Mouse (Mus musculus): Measurements from ENCODE around the gene Hist1h2ao. TPM values are rescaled to one million over a fixed set of nuclear protein-coding genes. Genes with fewer than 3 reads are reported as not detected.
A peak's percentile ranks its signal among the peaks of the same experiment; 100 is the strongest.
"Not testable (repeated sequence)": the region's sequence is repeated elsewhere in the genome, so short reads cannot be mapped to it uniquely, and the experiment has no call there.

Hist1h2ao gene
- total and polyA plus RNA-seq, 3 experiments: 1,152 TPM; not detected in 2

- H3K27me3 ChIP-seq (ENCODE audit: control insufficient read depth in 1 of 2, insufficient read depth in 2 of 2, low read length in 2 of 2); H3K79me2 ChIP-seq (ENCODE audit: control insufficient read depth, insufficient read depth, low read length, poor library complexity); H3K36me3 ChIP-seq (ENCODE audit: control insufficient read depth in 1 of 2, insufficient read depth in 2 of 2, low read length in 2 of 2); H3K4me1 ChIP-seq (ENCODE audit: control insufficient read depth in 1 of 2, insufficient read depth in 2 of 2, low read length in 2 of 2); DNase-seq (ENCODE audit: low read depth, low spot score); H3K9me3 ChIP-seq (replicated peaks; ENCODE audit: insufficient read depth, low read length); H3K4me3 ChIP-seq (ENCODE audit: control insufficient read depth in 1 of 2, insufficient read depth in 1 of 2, low read depth in 2 of 2, low read length in 2 of 2): not testable (repeated sequence)
- Histone ChIP-seq H3K9ac (ENCODE audit: control insufficient read depth, low read depth, low read length, poor library complexity, severe bottlenecking) (0 out of 2 replicates have a peak overlapping the region, but pooled peaks have one; percentile 29), H3K27ac (ENCODE audit: control insufficient read depth, low read depth, low read length) (peak overlapping the region; percentile 69)
- TF ChIP-seq ZMIZ1 (IDR thresholded peaks at IDR 0.05; ENCODE audit: low read depth, low read length): peak; percentile 69; the same call in 1 of the 2 replicates
- peak; percentile 39; the same call in 1 of the 2 replicates for TF ChIP-seq NELFE (IDR thresholded peaks at IDR 0.05; ENCODE audit: low read depth, low read length)
- peak; percentile 46 to 59; a peak in 2 of 4 replicates for TF ChIP-seq POLR2A (IDR thresholded peaks at IDR 0.05; ENCODE audit: control insufficient read depth in 1 of 2, insufficient read depth in 1 of 2, low read depth in 1 of 2, low read length in 2 of 2, poor library complexity in 1 of 2)
Measured at GRCm38 (mm10) chr13:21812092-21812491, 1.8 kb downstream of the Hist1h2ao start.

DNA sequence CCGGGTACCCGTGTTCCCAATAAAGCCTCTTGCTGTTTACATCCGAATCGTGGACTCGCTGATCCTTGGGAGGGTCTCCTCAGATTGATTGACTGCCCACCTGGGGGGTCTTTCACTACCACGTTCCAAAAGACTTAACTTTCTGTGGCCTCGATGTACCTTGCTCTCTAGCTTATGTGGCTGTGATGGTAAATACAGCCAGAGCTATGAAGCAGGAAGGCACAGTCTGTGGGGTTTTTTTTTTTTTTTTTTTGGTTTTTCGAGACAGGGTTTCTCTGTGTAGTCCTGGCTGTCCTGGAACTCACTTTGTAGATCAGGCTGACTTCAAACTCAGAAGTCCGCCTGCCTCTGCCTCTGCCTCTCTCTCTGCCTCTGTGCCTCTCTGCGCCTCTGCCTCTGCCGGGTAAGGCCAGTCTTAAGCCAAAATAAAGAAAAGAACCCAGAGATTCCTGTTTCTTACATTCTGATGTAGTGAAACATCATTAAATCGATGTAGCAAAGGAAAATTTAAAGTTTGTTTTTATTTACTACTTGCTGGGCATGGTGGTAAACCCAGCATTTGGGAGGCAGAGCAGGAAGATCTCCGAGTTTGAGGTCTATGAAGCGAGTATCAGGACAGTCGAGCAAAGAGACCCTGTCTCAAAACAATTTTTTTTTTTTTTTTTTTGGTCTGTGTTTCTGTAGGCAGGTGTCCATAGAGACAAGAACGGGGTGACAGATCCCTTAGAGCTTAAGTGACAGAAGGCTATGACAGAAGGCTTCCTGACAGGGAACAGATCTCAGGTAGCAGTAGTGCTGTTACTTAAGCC lies 10.0 kb downstream of the Hist1h2ao start:
- not testable (repeated sequence) for H3K79me2 ChIP-seq (ENCODE audit: control insufficient read depth, insufficient read depth, low read length, poor library complexity); H3K27ac ChIP-seq (ENCODE audit: control insufficient read depth, low read depth, low read length); DNase-seq (ENCODE audit: low read depth, low spot score); H3K9ac ChIP-seq (ENCODE audit: control insufficient read depth, low read depth, low read length, poor library complexity, severe bottlenecking); H3K27me3 ChIP-seq (ENCODE audit: control insufficient read depth in 1 of 2, insufficient read depth in 2 of 2, low read length in 2 of 2); H3K4me1 ChIP-seq (ENCODE audit: control insufficient read depth in 1 of 2, insufficient read depth in 2 of 2, low read length in 2 of 2); H3K4me3 ChIP-seq (ENCODE audit: control insufficient read depth in 1 of 2, insufficient read depth in 1 of 2, low read depth in 2 of 2, low read length in 2 of 2); H3K36me3 ChIP-seq (ENCODE audit: control insufficient read depth in 1 of 2, insufficient read depth in 2 of 2, low read length in 2 of 2); H3K9me3 ChIP-seq (replicated peaks; ENCODE audit: insufficient read depth, low read length)

GRCm38 (mm10) chr13:21828511-21828910 lies 18.2 kb downstream of the Hist1h2ao start:
- no peaks in the 10 kb centered on the region for H3K79me2 ChIP-seq (ENCODE audit: control insufficient read depth, insufficient read depth, low read length, poor library complexity)
- peaks cover 0 to 2% of the 10 kb centered on the region in 2 experiments; a peak in 2 of 4 replicates for H3K36me3 ChIP-seq (ENCODE audit: control insufficient read depth in 1 of 2, insufficient read depth in 2 of 2, low read length in 2 of 2)
- peaks cover 0 to 5% of the 10 kb centered on the region in 2 experiments; a peak in 2 of 4 replicates for H3K4me1 ChIP-seq (ENCODE audit: control insufficient read depth in 1 of 2, insufficient read depth in 2 of 2, low read length in 2 of 2)
- H3K9ac ChIP-seq (ENCODE audit: control insufficient read depth, low read depth, low read length, poor library complexity, severe bottlenecking): no peak overlapping the region
- no peaks in the 10 kb centered on the region for H3K27me3 ChIP-seq (ENCODE audit: control insufficient read depth in 1 of 2, insufficient read depth in 2 of 2, low read length in 2 of 2)
- no peaks in the 10 kb centered on the region for H3K9me3 ChIP-seq (replicated peaks; ENCODE audit: insufficient read depth, low read length)
- no peak for TF ChIP-seq HCFC1 (IDR thresholded peaks at IDR 0.05; ENCODE audit: low read depth, low read length)
- no peak for TF ChIP-seq POLR2A (IDR thresholded peaks at IDR 0.05; ENCODE audit: control insufficient read depth in 1 of 2, insufficient read depth in 1 of 2, low read depth in 1 of 2, low read length in 2 of 2, poor library complexity in 1 of 2)
- no peak for TF ChIP-seq ELF1 (IDR thresholded peaks at IDR 0.05; ENCODE audit: low read depth, low read length)
- TF ChIP-seq ZNF384 (IDR thresholded peaks at IDR 0.05; ENCODE audit: low read depth, low read length): no peak
- TF ChIP-seq UBTF (IDR thresholded peaks at IDR 0.05; ENCODE audit: borderline replicate concordance, insufficient read depth, low read depth, low read length): no peak
- no peak for TF ChIP-seq EP300 (IDR thresholded peaks at IDR 0.05; ENCODE audit: low read depth in 1 of 2, low read length in 2 of 2)
- no peak for TF ChIP-seq MXI1 (IDR thresholded peaks at IDR 0.05; ENCODE audit: low read depth, low read length)
- TF ChIP-seq GATA1 (IDR thresholded peaks at IDR 0.05; ENCODE audit: low read depth, low read length): no peak
- no peak for TF ChIP-seq TCF12 (IDR thresholded peaks at IDR 0.05; ENCODE audit: low read depth, low read length)
- TF ChIP-seq TAL1 (IDR thresholded peaks at IDR 0.05; ENCODE audit: low read length): no peak
- no peak for TF ChIP-seq USF1 (IDR thresholded peaks at IDR 0.05; ENCODE audit: low read depth, low read length)
- no peak for TF ChIP-seq RAD21 (IDR thresholded peaks at IDR 0.05; ENCODE audit: low read depth, low read length)
- no peak for TF ChIP-seq MAFK (IDR thresholded peaks at IDR 0.05; ENCODE audit: borderline replicate concordance, low read depth, low read length)
- no peak for TF ChIP-seq KAT2A (conservative IDR thresholded peaks at IDR 0.05; ENCODE audit: low read depth, low read length)
- TF ChIP-seq GABPA (IDR thresholded peaks at IDR 0.05; ENCODE audit: low read depth, low read length): no peak
- TF ChIP-seq MYC (IDR thresholded peaks at IDR 0.05; ENCODE audit: low read depth, low read length): no peak
- no peak for TF ChIP-seq JUND (IDR thresholded peaks at IDR 0.05; ENCODE audit: low read depth, low read length)
- no peak for TF ChIP-seq CHD2 (IDR thresholded peaks at IDR 0.05; ENCODE audit: low read length)
- no peak for TF ChIP-seq TBP (IDR thresholded peaks at IDR 0.05; ENCODE audit: low read depth, low read length)
- TF ChIP-seq SIN3A (IDR thresholded peaks at IDR 0.05; ENCODE audit: low read length): no peak
- H3K27ac ChIP-seq (ENCODE audit: control insufficient read depth, low read depth, low read length): no peak overlapping the region
- H3K4me3 ChIP-seq (ENCODE audit: control insufficient read depth in 1 of 2, insufficient read depth in 1 of 2, low read depth in 2 of 2, low read length in 2 of 2): no peak overlapping the region
- peak; percentile 4 for DNase-seq (ENCODE audit: low read depth, low spot score)
